Mouse (Mus musculus) kidney, adult 9 months (tissue): Measurements from ENCODE around the gene Zfp444.

Experiments used
- DNase-seq: peaks from one replicate; pipeline ENCODE4 v3.0.0; 2022

Gene Zfp444

GRCm38 (mm10) chr7:6172006-6172649 lies at the start of gene Zfp444:
Zfp444 (plus strand) TSS chr7:6172226.
- peak; percentile 99 for DNase-seq

GRCm38 (mm10) chr7:6126690-6127448 lies 45.2 kb upstream of the Zfp444 start:
- peak; percentile 90 for DNase-seq

GRCm38 (mm10) chr7:6130346-6130745 lies 41.7 kb upstream of the Zfp444 start:
- no peak for DNase-seq

- DNase-seq: no peak
Observed at GRCm38 (mm10) chr7:6132646-6133045, 39.4 kb upstream of the Zfp444 start.

- no peak for DNase-seq
Observed at GRCm38 (mm10) chr7:6136497-6136896, 35.5 kb upstream of the Zfp444 start.

- DNase-seq: no peak
Observed at GRCm38 (mm10) chr7:6139295-6139694, 32.7 kb upstream of the Zfp444 start.

GRCm38 (mm10) chr7:6143991-6144531 lies 28.0 kb upstream of the Zfp444 start:
- DNase-seq: no peak

- DNase-seq: peak; percentile 50
Observed at GRCm38 (mm10) chr7:6145423-6146188, 26.4 kb upstream of the Zfp444 start.

GRCm38 (mm10) chr7:6146194-6146981 lies 25.6 kb upstream of the Zfp444 start:
- no peak for DNase-seq

GRCm38 (mm10) chr7:6146982-6147325 lies 25.1 kb upstream of the Zfp444 start:
- DNase-seq: no peak

GRCm38 (mm10) chr7:6147688-6148087 lies 24.3 kb upstream of the Zfp444 start:
- DNase-seq: no peak

GRCm38 (mm10) chr7:6151266-6151665 lies 20.8 kb upstream of the Zfp444 start:
- DNase-seq: no peak

- no peak for DNase-seq
Observed at GRCm38 (mm10) chr7:6152036-6152435, 20.0 kb upstream of the Zfp444 start.

GRCm38 (mm10) chr7:6153131-6153530 lies 18.9 kb upstream of the Zfp444 start:
- no peak for DNase-seq

- peak; percentile 30 for DNase-seq
Observed at GRCm38 (mm10) chr7:6154164-6154563, 17.9 kb upstream of the Zfp444 start.

- DNase-seq: peak; percentile 94
Observed at GRCm38 (mm10) chr7:6155031-6155872, 16.8 kb upstream of the Zfp444 start.

- DNase-seq: peak; percentile 97
Observed at GRCm38 (mm10) chr7:6155901-6156411, 16.1 kb upstream of the Zfp444 start, which contains the start of gene Zfp787. Zfp787 (minus strand) TSS chr7:6155997.

- peak; percentile 92 for DNase-seq
Observed at GRCm38 (mm10) chr7:6156901-6157472, 15.0 kb upstream of the Zfp444 start.

- DNase-seq: no peak
Observed at GRCm38 (mm10) chr7:6157479-6157878, 14.5 kb upstream of the Zfp444 start.

GRCm38 (mm10) chr7:6159604-6160003 lies 12.4 kb upstream of the Zfp444 start:
- DNase-seq: no peak

GRCm38 (mm10) chr7:6161541-6161940 lies 10.5 kb upstream of the Zfp444 start:
- no peak for DNase-seq
